Comparison of ENCODE assay signal across 20 mouse cellular contexts in genomic region chr19:58562301-58562815, GRCm38 (mm10). TPM values are rescaled to one million over a fixed set of nuclear protein-coding genes. Genes with fewer than 3 reads are reported as not detected.
DNase-seq lines count a peak whose midpoint lies in the region; TF ChIP-seq lines count a peak whose summit lies in the region.
"Had no signal": no experiment of that assay in that cellular context is flagged by ENCODE, and none has a peak within 500 bp of the region (broad histone marks: within the 10 kb centered on the region; RNA-seq: fewer than 3 reads in every experiment).

No protein-coding gene starts in this region.

- H3K27ac ChIP-seq in layer of hippocampus, adult 2 months: peak overlapping the region; percentile 7; the same call in 1 of the 2 replicates
- no peak overlapping the region for H3K27ac ChIP-seq in ES-E14 (ENCODE audit: insufficient read depth, low read depth, low read length, poor library complexity, severe bottlenecking)
- H3K27ac ChIP-seq: embryonic facial prominence, embryonic 10.5 days; embryonic facial prominence, embryonic 12.5 days; forebrain, embryonic 13.5 days; forebrain, embryonic 15.5 days had no signal

- no peaks in the 10 kb centered on the region for H3K9me3 ChIP-seq in ES-E14 (ENCODE audit: control insufficient read depth, insufficient read depth, low read depth, low read length)
- H3K9me3 ChIP-seq: embryonic facial prominence, embryonic 12.5 days; forebrain, embryonic 13.5 days; forebrain, embryonic 15.5 days had no signal

- DNase-seq in layer of hippocampus, adult 2 months (ENCODE audit: low spot score in 2 of 2): no peak
- DNase-seq in layer of hippocampus, adult 9-10 months (ENCODE audit: low spot score): no peak
- DNase-seq in ES-E14 (ENCODE audit: low read depth, low spot score) (peak; percentile 57), ZHBTc4 (ENCODE audit: low read depth, low spot score) (peak; percentile 87)
- DNase-seq in lung, postnatal 14 days: no peak
- no peak for DNase-seq in spleen, postnatal 4 days (ENCODE audit: low spot score in 2 of 2)
- DNase-seq: adrenal gland, adult 2 months; adrenal gland, postnatal 10 days; adrenal gland, postnatal 36 days; cerebellum, adult 11-12 months; cerebellum, adult 2 months; cerebellum, adult 9-10 months; cerebellum, postnatal 10 days; cerebellum, postnatal 25 days; forebrain, postnatal 0 days had no signal

- no peak overlapping the region for H3K4me3 ChIP-seq in layer of hippocampus, adult 2 months
- H3K4me3 ChIP-seq in ES-E14 (ENCODE audit: insufficient read depth in 1 of 2, low read depth in 1 of 2, low read length in 2 of 2, poor library complexity in 1 of 2, severe bottlenecking in 1 of 2): no peak overlapping the region
- H3K4me3 ChIP-seq: embryonic facial prominence, embryonic 10.5 days; embryonic facial prominence, embryonic 12.5 days; forebrain, embryonic 13.5 days; forebrain, embryonic 15.5 days had no signal

- in situ Hi-C loops in ES-E14 (cut with MboI; ENCODE audit: low sequenced_read_pairs in 2 of 2, unreplicated experiment in 2 of 2): no loop called here

- H3K4me1 ChIP-seq in ES-E14 (ENCODE audit: control insufficient read depth in 2 of 2, insufficient read depth in 2 of 2, low read length in 2 of 2, poor library complexity in 1 of 2): peaks cover 0 to 3% of the 10 kb centered on the region in 2 experiments; a peak in 1 of 4 replicates
- H3K4me1 ChIP-seq: embryonic facial prominence, embryonic 10.5 days; embryonic facial prominence, embryonic 12.5 days had no signal

- no peaks in the 10 kb centered on the region for H3K36me3 ChIP-seq in ES-E14 (ENCODE audit: control insufficient read depth, insufficient read depth, low read length, poor library complexity, severe bottlenecking)
- H3K36me3 ChIP-seq: embryonic facial prominence, embryonic 10.5 days; embryonic facial prominence, embryonic 12.5 days; forebrain, embryonic 15.5 days had no signal

- H3K9ac ChIP-seq in ES-E14 (ENCODE audit: insufficient read depth, low read depth, low read length, poor library complexity, severe bottlenecking): no peak overlapping the region
- H3K9ac ChIP-seq: embryonic facial prominence, embryonic 12.5 days; forebrain, embryonic 13.5 days; forebrain, embryonic 15.5 days; forebrain, postnatal 0 days had no signal

- TF ChIP-seq CTCF in layer of hippocampus, adult 2 months (conservative IDR thresholded peaks at IDR 0.05): no peak

TF ChIP-seq in ES-E14, 5 proteins besides CTCF, POLR2A, EP300 and RAD21:
- no peak for TF ChIP-seq MAFK (IDR thresholded peaks at IDR 0.05; ENCODE audit: insufficient read depth, low read depth, low read length)
- TF ChIP-seq HCFC1 (IDR thresholded peaks at IDR 0.05; ENCODE audit: borderline replicate concordance, insufficient read depth, low read length): no peak
- no peak for TF ChIP-seq CHD2 (IDR thresholded peaks at IDR 0.05; ENCODE audit: low read depth, low read length)
- TF ChIP-seq ZNF384 (IDR thresholded peaks at IDR 0.05; ENCODE audit: low read depth, low read length): no peak
- TF ChIP-seq ZC3H11A (IDR thresholded peaks at IDR 0.05; ENCODE audit: borderline replicate concordance, low read depth, low read length): no peak

RNA-seq across cellular contexts. Expression of gene Ccdc172, which starts 50.6 kb away (rescaled TPM):
- not detected for total RNA-seq in layer of hippocampus, adult 2 months (2021)
- total RNA-seq in ES-E14 (2012; rRNA removed): 1.2 and 3.5 TPM in 2 replicates
- total RNA-seq: adrenal gland, adult 2 months; adrenal gland, postnatal 10 days; adrenal gland, postnatal 36 days; forebrain, postnatal 0 days; MEL had no signal

Comparison
In these comparisons a context has a peak if more than half of its experiments do, and no peak if none do; other contexts are left out.
1. DNase-seq: peak in ES-E14 (single experiment) and ZHBTc4 (single experiment); none in layer of hippocampus, adult 2 months (0 of 2), layer of hippocampus, adult 9-10 months (single experiment), lung, postnatal 14 days (single experiment) and spleen, postnatal 4 days (0 of 2).